In the genomic region with DNA sequence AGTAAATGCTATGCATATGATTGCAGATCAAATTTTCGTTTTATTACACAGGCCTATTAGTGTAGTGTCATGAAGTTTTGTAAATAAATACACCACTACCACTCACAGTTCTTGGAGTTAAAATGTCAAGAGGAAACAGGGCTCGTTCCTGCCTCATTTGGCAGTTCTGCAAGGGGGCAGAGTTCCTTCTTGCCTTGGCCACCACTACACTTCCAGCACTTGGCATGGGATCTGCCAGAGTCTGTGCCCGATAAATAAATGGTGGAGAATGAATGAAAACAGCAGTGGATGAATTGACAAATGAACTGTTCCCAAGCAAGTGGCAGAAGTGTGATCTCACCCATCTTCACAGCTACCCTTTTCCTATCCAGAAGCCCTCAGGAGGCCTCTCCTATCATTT, we compare ENCODE assay signal across 19 mouse cellular contexts.
"Had no signal": no experiment of that assay in that cellular context is flagged by ENCODE, and none has a peak within 500 bp of the region (broad histone marks: within the 10 kb centered on the region; RNA-seq: fewer than 3 reads in every experiment).

No protein-coding gene starts in this region.

- H3K9me3 ChIP-seq: midbrain, embryonic 12.5 days; midbrain, embryonic 15.5 days had no signal

- H3K36me3 ChIP-seq: midbrain, embryonic 12.5 days; midbrain, embryonic 15.5 days had no signal

- H3K4me2 ChIP-seq: liver, embryonic 11.5 days; lung, embryonic 14.5 days; midbrain, embryonic 12.5 days; midbrain, embryonic 15.5 days had no signal

- H3K27me3 ChIP-seq: midbrain, embryonic 12.5 days; midbrain, embryonic 15.5 days had no signal

- H3K9ac ChIP-seq: liver, embryonic 14.5 days; liver, postnatal 0 days; lung, embryonic 14.5 days; midbrain, embryonic 12.5 days; midbrain, embryonic 15.5 days had no signal

- H3K4me3 ChIP-seq: layer of hippocampus, adult 2 months; left cerebral cortex, adult 2 months; midbrain, embryonic 12.5 days; midbrain, embryonic 15.5 days; myocyte had no signal

- ATAC-seq: intestine, postnatal 0 days; liver, postnatal 0 days; lung, postnatal 0 days; midbrain, embryonic 15.5 days had no signal

- H3K27ac ChIP-seq: liver, embryonic 14.5 days; macrophage; midbrain, embryonic 12.5 days; midbrain, embryonic 15.5 days had no signal

- DNase-seq: kidney, adult 2 months; kidney, postnatal 14 days; kidney, postnatal 4 days; layer of hippocampus, postnatal 36 days; liver, postnatal 0 days; lung, embryonic 14.5 days; thymus, adult 18-20 months; thymus, postnatal 14 days; thymus, postnatal 4 days had no signal
